In the genomic region with DNA sequence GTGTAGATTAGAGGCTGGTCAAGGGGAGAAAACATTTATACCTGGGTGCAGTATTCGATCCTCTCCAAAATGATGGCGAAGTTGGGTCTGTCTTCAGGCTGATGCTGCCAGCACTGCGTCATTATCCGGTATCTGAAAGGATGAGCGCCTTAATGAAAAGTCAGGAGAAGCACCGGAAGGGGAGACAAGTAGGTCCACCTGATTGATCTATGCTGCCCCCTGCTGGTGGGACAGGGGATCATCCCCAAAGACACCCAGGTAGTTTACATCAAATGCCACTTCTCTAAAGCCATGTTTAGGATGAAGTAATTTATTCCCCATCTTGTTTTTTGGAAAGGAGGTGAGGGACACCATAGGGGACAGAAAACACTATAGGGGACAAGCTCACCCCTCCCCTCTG, we compare ENCODE assay signal across 8 mouse cellular contexts.
DNase-seq lines count a peak whose midpoint lies in the region; ATAC-seq and TF ChIP-seq lines count a peak whose summit lies in the region.

No protein-coding gene starts in this region.

- intact Hi-C loops in gastrocnemius, postnatal 36 days (cut with DNase I): loop anchor here (1.0 to 5.0 kb wide), 3 partner anchors 132 to 307 kb away; no protein-coding TSS in a partner anchor

- no peak overlapping the region for H3K4me3 ChIP-seq in intestine, postnatal 0 days (ENCODE audit: low read depth, low read length)
- H3K4me3 ChIP-seq in intestine, embryonic 16.5 days (ENCODE audit: low read length): no peak overlapping the region
- H3K4me3 ChIP-seq in liver, embryonic 13.5 days (replicated peaks): no peak overlapping the region

- peak; percentile 33 for DNase-seq in MN1 (ENCODE audit: low spot score)
- peak; percentile 21 to 30 for DNase-seq in cerebellum, adult 18-20 months
- peak; percentile 27 to 31 for DNase-seq in gastrocnemius, postnatal 36 days
- DNase-seq in liver, embryonic 13.5 days: peak; percentile 18
- peak; percentile 61 for DNase-seq in retina, postnatal 7 days (ENCODE audit: low read depth, low spot score)
- peak; percentile 35 for DNase-seq in yolk sac, embryonic 10.5 days (ENCODE audit: low spot score)

- no peak overlapping the region for H3K4me2 ChIP-seq in intestine, postnatal 0 days (replicated peaks; ENCODE audit: low read depth)
- no peak overlapping the region for H3K4me2 ChIP-seq in intestine, embryonic 16.5 days (ENCODE audit: low read depth, low read length)
- no peak overlapping the region for H3K4me2 ChIP-seq in liver, embryonic 13.5 days

- ATAC-seq in intestine, postnatal 0 days: no peak
- no peak for ATAC-seq in intestine, embryonic 16.5 days
- no peak for ATAC-seq in liver, embryonic 13.5 days (ENCODE audit: low read depth)

- no peak overlapping the region for H3K9ac ChIP-seq in intestine, postnatal 0 days (ENCODE audit: low read depth, low read length)
- H3K9ac ChIP-seq in intestine, embryonic 16.5 days (ENCODE audit: low read depth, low read length): no peak overlapping the region
- no peak overlapping the region for H3K9ac ChIP-seq in liver, embryonic 13.5 days

- peak; percentile 84 for TF ChIP-seq CTCF in intestine, postnatal 0 days (IDR thresholded peaks at IDR 0.05; ENCODE audit: low read depth)

- peaks cover 9% of the 10 kb centered on the region for H3K27me3 ChIP-seq in intestine, postnatal 0 days (replicated peaks; ENCODE audit: control insufficient read depth, insufficient read depth, low read length)
- no peaks in the 10 kb centered on the region for H3K27me3 ChIP-seq in intestine, embryonic 16.5 days (replicated peaks; ENCODE audit: control insufficient read depth, insufficient read depth, low read length)
- H3K27me3 ChIP-seq in liver, embryonic 13.5 days: peaks cover 16% of the 10 kb centered on the region

- no peaks in the 10 kb centered on the region for H3K9me3 ChIP-seq in intestine, postnatal 0 days (ENCODE audit: control insufficient read depth)
- no peaks in the 10 kb centered on the region for H3K9me3 ChIP-seq in intestine, embryonic 16.5 days (ENCODE audit: control insufficient read depth, low read length)
- no peaks in the 10 kb centered on the region for H3K9me3 ChIP-seq in liver, embryonic 13.5 days (replicated peaks)

- WGBS in intestine, postnatal 0 days: 40% methylated on average over 6 of the region's 6 CpGs
- 37% methylated on average over 6 of the region's 6 CpGs for WGBS in intestine, embryonic 16.5 days
- WGBS in liver, embryonic 13.5 days (ENCODE audit: insufficient replicate concordance): 27% methylated on average over 6 of the region's 6 CpGs

- H3K36me3 ChIP-seq in intestine, postnatal 0 days (ENCODE audit: control insufficient read depth, insufficient read depth): no peaks in the 10 kb centered on the region
- no peaks in the 10 kb centered on the region for H3K36me3 ChIP-seq in intestine, embryonic 16.5 days (ENCODE audit: control insufficient read depth, insufficient read depth, low read length)
- H3K36me3 ChIP-seq in liver, embryonic 13.5 days: no peaks in the 10 kb centered on the region

- H3K27ac ChIP-seq in intestine, postnatal 0 days (ENCODE audit: low read depth, low read length): no peak overlapping the region
- no peak overlapping the region for H3K27ac ChIP-seq in intestine, embryonic 16.5 days (ENCODE audit: low read length)
- no peak overlapping the region for H3K27ac ChIP-seq in liver, embryonic 13.5 days

- H3K4me1 ChIP-seq in intestine, postnatal 0 days (replicated peaks; ENCODE audit: control insufficient read depth, insufficient read depth, low read length): 0 out of 2 replicates have a peak, but pooled peaks cover 3% of the 10 kb centered on the region
- 0 out of 2 replicates have a peak, but pooled peaks cover 7% of the 10 kb centered on the region for H3K4me1 ChIP-seq in intestine, embryonic 16.5 days (ENCODE audit: control insufficient read depth, insufficient read depth, low read length)
- H3K4me1 ChIP-seq in liver, embryonic 13.5 days (replicated peaks): no peaks in the 10 kb centered on the region; the same call in 1 of the 2 replicates
